Mouse (Mus musculus): ENCODE measurements around the gene Kcns1. TPM values are rescaled to one million over a fixed set of nuclear protein-coding genes. Genes with fewer than 3 reads are reported as not detected.

The Kcns1 gene
- polyA plus RNA-seq, 1 experiment from 2014 or later: 0.21 TPM

- Histone ChIP-seq H3K36me3 (peaks cover 50% of the 10 kb centered on the region), H3K4me1 (no peaks in the 10 kb centered on the region), H3K9me3 (no peaks in the 10 kb centered on the region), H3K9ac (no peak overlapping the region), H3K4me2 (no peak overlapping the region), H3K27ac (replicated peaks) (no peak overlapping the region), H3K4me3 (no peak overlapping the region), H3K27me3 (replicated peaks) (no peaks in the 10 kb centered on the region)
- ATAC-seq (ENCODE audit: extremely low read depth, insufficient number of reproducible peaks, low FRiP score, low TSS enrichment): no peak
- WGBS: 74% methylated on average over 5 of the region's 5 CpGs
These were observed 47.6 kb downstream of the Kcns1 start for GRCm38 (mm10) chr2:164123169-164123766.

GRCm38 (mm10) chr2:164119503-164119902 is 51.4 kb downstream of the Kcns1 start:
- WGBS: 88% methylated on average over 6 of the region's 6 CpGs
- Histone ChIP-seq H3K4me1 (0 out of 2 replicates have a peak, but pooled peaks cover 6% of the 10 kb centered on the region), H3K4me3 (no peak overlapping the region), H3K27me3 (replicated peaks) (no peaks in the 10 kb centered on the region), H3K27ac (replicated peaks) (no peak overlapping the region), H3K4me2 (no peak overlapping the region), H3K9ac (no peak overlapping the region), H3K36me3 (peaks cover 52% of the 10 kb centered on the region), H3K9me3 (no peaks in the 10 kb centered on the region)
- ATAC-seq (ENCODE audit: extremely low read depth, insufficient number of reproducible peaks, low FRiP score, low TSS enrichment): no peak

- H3K4me1 ChIP-seq: 0 out of 2 replicates have a peak, but pooled peaks cover 6% of the 10 kb centered on the region
- no peak overlapping the region for H3K4me3 ChIP-seq
- H3K9ac ChIP-seq: no peak overlapping the region
- ATAC-seq (ENCODE audit: extremely low read depth, insufficient number of reproducible peaks, low FRiP score, low TSS enrichment): no peak
- H3K36me3 ChIP-seq: peaks cover 42% of the 10 kb centered on the region
- no peaks in the 10 kb centered on the region for H3K27me3 ChIP-seq (replicated peaks)
- 80% methylated on average over 10 of the region's 10 CpGs for WGBS
- no peak overlapping the region for H3K4me2 ChIP-seq
- H3K27ac ChIP-seq (replicated peaks): no peak overlapping the region; the same call in 1 of the 2 replicates
- H3K9me3 ChIP-seq: no peaks in the 10 kb centered on the region
These were observed 55.4 kb downstream of the Kcns1 start for GRCm38 (mm10) chr2:164115531-164115930.

- peaks cover 28% of the 10 kb centered on the region for H3K36me3 ChIP-seq
- H3K27ac ChIP-seq (replicated peaks): no peak overlapping the region
- H3K4me2 ChIP-seq: no peak overlapping the region
- 92% methylated on average over 6 of the region's 6 CpGs for WGBS
- peaks cover 11% of the 10 kb centered on the region for H3K4me1 ChIP-seq
- no peak for ATAC-seq (ENCODE audit: extremely low read depth, insufficient number of reproducible peaks, low FRiP score, low TSS enrichment)
- H3K27me3 ChIP-seq (replicated peaks): no peaks in the 10 kb centered on the region
- H3K4me3 ChIP-seq: no peak overlapping the region
- H3K9ac ChIP-seq: no peak overlapping the region
- no peaks in the 10 kb centered on the region for H3K9me3 ChIP-seq
These were observed 56.9 kb downstream of the Kcns1 start for GRCm38 (mm10) chr2:164114051-164114450.

Other genes with a start within 250 kb of the Kcns1 start
- gene Ywhab, start 176.2 kb downstream of the Kcns1 start, polyA plus RNA-seq (2015; fragmentation: Nextera tagmentation; extraction: Ambion mirVana): 225 and 236 TPM in 2 replicates
- gene Pabpc1l, start 145.7 kb downstream of the Kcns1 start, polyA plus RNA-seq (2015; fragmentation: Nextera tagmentation; extraction: Ambion mirVana): 0.83 and 0.98 TPM in 2 replicates
- 14.0 and 14.2 TPM in 2 replicates for gene Stk4, start 100.8 kb downstream of the Kcns1 start, polyA plus RNA-seq (2015; fragmentation: Nextera tagmentation; extraction: Ambion mirVana)
- gene Tomm34, start 99.9 kb downstream of the Kcns1 start, polyA plus RNA-seq (2015; fragmentation: Nextera tagmentation; extraction: Ambion mirVana): 52.7 and 53.9 TPM in 2 replicates
- gene Wfdc5, start 11.6 kb upstream of the Kcns1 start, polyA plus RNA-seq (2015; fragmentation: Nextera tagmentation; extraction: Ambion mirVana): not detected in 2 replicates
- not detected in 2 replicates for gene Wfdc12, start 19.5 kb upstream of the Kcns1 start, polyA plus RNA-seq (2015; fragmentation: Nextera tagmentation; extraction: Ambion mirVana)
- gene Wfdc15a, start 29.0 kb upstream of the Kcns1 start, polyA plus RNA-seq (2015; fragmentation: Nextera tagmentation; extraction: Ambion mirVana): not detected in 2 replicates
- 0.33 TPM in 1 of 2 replicates, not detected in the other for gene Wfdc15b, start 50.5 kb upstream of the Kcns1 start, polyA plus RNA-seq (2015; fragmentation: Nextera tagmentation; extraction: Ambion mirVana)
- not detected in 2 replicates for gene Svs2, start 67.4 kb upstream of the Kcns1 start, polyA plus RNA-seq (2015; fragmentation: Nextera tagmentation; extraction: Ambion mirVana)
- not detected in 2 replicates for gene Svs3b, start 85.5 kb upstream of the Kcns1 start, polyA plus RNA-seq (2015; fragmentation: Nextera tagmentation; extraction: Ambion mirVana)
- not detected in 2 replicates for gene Svs4, start 107.3 kb upstream of the Kcns1 start, polyA plus RNA-seq (2015; fragmentation: Nextera tagmentation; extraction: Ambion mirVana)
- not detected in 2 replicates for gene Svs3a, start 118.2 kb upstream of the Kcns1 start, polyA plus RNA-seq (2015; fragmentation: Nextera tagmentation; extraction: Ambion mirVana)
- gene Svs6, start 145.6 kb upstream of the Kcns1 start, polyA plus RNA-seq (2015; fragmentation: Nextera tagmentation; extraction: Ambion mirVana): not detected in 2 replicates
- not detected in 2 replicates for gene Svs5, start 161.6 kb upstream of the Kcns1 start, polyA plus RNA-seq (2015; fragmentation: Nextera tagmentation; extraction: Ambion mirVana)
- gene Slpi, start 218.0 kb upstream of the Kcns1 start, polyA plus RNA-seq (2015; fragmentation: Nextera tagmentation; extraction: Ambion mirVana): 0.90 and 1.8 TPM in 2 replicates
- 0.21 and 0.23 TPM in 2 replicates for gene Rbpjl, start 232.0 kb upstream of the Kcns1 start, polyA plus RNA-seq (2015; fragmentation: Nextera tagmentation; extraction: Ambion mirVana)
- gene Matn4, start 234.0 kb upstream of the Kcns1 start, polyA plus RNA-seq (2015; fragmentation: Nextera tagmentation; extraction: Ambion mirVana): 5.2 and 7.7 TPM in 2 replicates

Measured in heart, embryonic 13.5 days (tissue).